Mouse (Mus musculus): ENCODE data around the gene 2700049A03Rik. TPM values are rescaled to one million over a fixed set of nuclear protein-coding genes. Genes with fewer than 3 reads are reported as not detected.

2700049A03Rik gene
- polyA plus RNA-seq, 1 experiment from 2014 or later, result 11.3 TPM

GRCm38 (mm10) chr12:71242791-71243190, 106.1 kb downstream of the 2700049A03Rik start:
- H3K4me3 ChIP-seq (replicated peaks; ENCODE audit: low read length), result no peak overlapping the region
- H3K27ac ChIP-seq (ENCODE audit: low read length), result no peak overlapping the region
- H3K9me3 ChIP-seq (replicated peaks; ENCODE audit: control insufficient read depth, low read length), result peaks cover 11% of the 10 kb centered on the region
- ATAC-seq (ENCODE audit: insufficient read depth, low FRiP score), result no peak
- 94% methylated on average over 9 of the region's 9 CpGs for WGBS
- peaks cover 18% of the 10 kb centered on the region for H3K36me3 ChIP-seq (ENCODE audit: control insufficient read depth, insufficient read depth, low read length)
- H3K27me3 ChIP-seq (ENCODE audit: control insufficient read depth, insufficient read depth, low read length), result no peaks in the 10 kb centered on the region
- no peak overlapping the region for H3K4me2 ChIP-seq (ENCODE audit: low read depth, low read length)
- peaks cover 2% of the 10 kb centered on the region; the same call in 1 of the 2 replicates for H3K4me1 ChIP-seq (ENCODE audit: control insufficient read depth, insufficient read depth, low read length)
- H3K9ac ChIP-seq (ENCODE audit: low read length), result no peak overlapping the region

GRCm38 (mm10) chr12:71244766-71245390, 108.2 kb downstream of the 2700049A03Rik start:
- no peak for ATAC-seq (ENCODE audit: insufficient read depth, low FRiP score)
- Histone ChIP-seq H3K4me1 (ENCODE audit: control insufficient read depth, insufficient read depth, low read length) (peaks cover 9% of the 10 kb centered on the region), H3K4me3 (replicated peaks; ENCODE audit: low read length) (no peak overlapping the region), H3K27me3 (ENCODE audit: control insufficient read depth, insufficient read depth, low read length) (no peaks in the 10 kb centered on the region), H3K27ac (ENCODE audit: low read length) (no peak overlapping the region), H3K9ac (ENCODE audit: low read length) (no peak overlapping the region), H3K4me2 (ENCODE audit: low read depth, low read length) (no peak overlapping the region), H3K36me3 (ENCODE audit: control insufficient read depth, insufficient read depth, low read length) (peaks cover 18% of the 10 kb centered on the region), H3K9me3 (replicated peaks; ENCODE audit: control insufficient read depth, low read length) (peaks cover 11% of the 10 kb centered on the region)
- WGBS, result 82% methylated on average over 11 of the region's 11 CpGs

- H3K4me2 ChIP-seq (ENCODE audit: low read depth, low read length), result no peak overlapping the region
- H3K9ac ChIP-seq (ENCODE audit: low read length), result no peak overlapping the region
- H3K4me3 ChIP-seq (replicated peaks; ENCODE audit: low read length), result no peak overlapping the region
- peaks cover 14% of the 10 kb centered on the region for H3K36me3 ChIP-seq (ENCODE audit: control insufficient read depth, insufficient read depth, low read length)
- peaks cover 10% of the 10 kb centered on the region for H3K4me1 ChIP-seq (ENCODE audit: control insufficient read depth, insufficient read depth, low read length)
- H3K9me3 ChIP-seq (replicated peaks; ENCODE audit: control insufficient read depth, low read length), result peaks cover 8% of the 10 kb centered on the region
- H3K27me3 ChIP-seq (ENCODE audit: control insufficient read depth, insufficient read depth, low read length), result no peaks in the 10 kb centered on the region
- H3K27ac ChIP-seq (ENCODE audit: low read length), result no peak overlapping the region
- ATAC-seq (ENCODE audit: insufficient read depth, low FRiP score), result no peak
- WGBS, result 82% methylated on average over 8 of the region's 8 CpGs
These were observed 110.5 kb downstream of the 2700049A03Rik start for GRCm38 (mm10) chr12:71247191-71247590.

- Histone ChIP-seq H3K9ac (ENCODE audit: low read length) (peak overlapping the region; percentile 16; the same call in 1 of the 2 replicates), H3K4me3 (replicated peaks; ENCODE audit: low read length) (no peak overlapping the region), H3K27ac (ENCODE audit: low read length) (peak overlapping the region; percentile 10; the same call in 1 of the 2 replicates), H3K27me3 (ENCODE audit: control insufficient read depth, insufficient read depth, low read length) (no peaks in the 10 kb centered on the region), H3K9me3 (replicated peaks; ENCODE audit: control insufficient read depth, low read length) (no peaks in the 10 kb centered on the region), H3K4me2 (ENCODE audit: low read depth, low read length) (peak overlapping the region; percentile 37; the same call in 1 of the 2 replicates), H3K36me3 (ENCODE audit: control insufficient read depth, insufficient read depth, low read length) (no peaks in the 10 kb centered on the region), H3K4me1 (ENCODE audit: control insufficient read depth, insufficient read depth, low read length) (peaks cover 10% of the 10 kb centered on the region)
- peak; percentile 83 for ATAC-seq (ENCODE audit: insufficient read depth, low FRiP score)
- WGBS, result 22% methylated on average over 9 of the region's 9 CpGs
These were observed 112.7 kb downstream of the 2700049A03Rik start for GRCm38 (mm10) chr12:71249348-71249747.

- ATAC-seq (ENCODE audit: insufficient read depth, low FRiP score), result no peak
- no peaks in the 10 kb centered on the region for H3K36me3 ChIP-seq (ENCODE audit: control insufficient read depth, insufficient read depth, low read length)
- H3K4me3 ChIP-seq (replicated peaks; ENCODE audit: low read length), result no peak overlapping the region
- no peaks in the 10 kb centered on the region for H3K27me3 ChIP-seq (ENCODE audit: control insufficient read depth, insufficient read depth, low read length)
- no peaks in the 10 kb centered on the region for H3K9me3 ChIP-seq (replicated peaks; ENCODE audit: control insufficient read depth, low read length)
- no peak overlapping the region for H3K27ac ChIP-seq (ENCODE audit: low read length)
- H3K9ac ChIP-seq (ENCODE audit: low read length), result no peak overlapping the region
- no peak overlapping the region for H3K4me2 ChIP-seq (ENCODE audit: low read depth, low read length)
- 61% methylated on average over 11 of the region's 11 CpGs for WGBS
- H3K4me1 ChIP-seq (ENCODE audit: control insufficient read depth, insufficient read depth, low read length), result peaks cover 8% of the 10 kb centered on the region; the same call in 1 of the 2 replicates
These were observed 116.0 kb downstream of the 2700049A03Rik start for GRCm38 (mm10) chr12:71252509-71253167.

GRCm38 (mm10) chr12:71254779-71255178, 118.1 kb downstream of the 2700049A03Rik start:
- peaks cover 9% of the 10 kb centered on the region for H3K4me1 ChIP-seq (ENCODE audit: control insufficient read depth, insufficient read depth, low read length)
- WGBS, result 54% methylated on average over 7 of the region's 7 CpGs
- no peak overlapping the region for H3K27ac ChIP-seq (ENCODE audit: low read length)
- H3K4me3 ChIP-seq (replicated peaks; ENCODE audit: low read length), result no peak overlapping the region
- no peaks in the 10 kb centered on the region for H3K36me3 ChIP-seq (ENCODE audit: control insufficient read depth, insufficient read depth, low read length)
- no peak overlapping the region for H3K4me2 ChIP-seq (ENCODE audit: low read depth, low read length)
- ATAC-seq (ENCODE audit: insufficient read depth, low FRiP score), result no peak
- no peak overlapping the region for H3K9ac ChIP-seq (ENCODE audit: low read length)
- no peaks in the 10 kb centered on the region for H3K27me3 ChIP-seq (ENCODE audit: control insufficient read depth, insufficient read depth, low read length)
- H3K9me3 ChIP-seq (replicated peaks; ENCODE audit: control insufficient read depth, low read length), result no peaks in the 10 kb centered on the region

- Histone ChIP-seq H3K36me3 (ENCODE audit: control insufficient read depth, insufficient read depth, low read length) (no peaks in the 10 kb centered on the region), H3K4me2 (ENCODE audit: low read depth, low read length) (no peak overlapping the region), H3K9ac (ENCODE audit: low read length) (no peak overlapping the region), H3K4me1 (ENCODE audit: control insufficient read depth, insufficient read depth, low read length) (peaks cover 7% of the 10 kb centered on the region; the same call in 1 of the 2 replicates), H3K27me3 (ENCODE audit: control insufficient read depth, insufficient read depth, low read length) (no peaks in the 10 kb centered on the region; the same call in 1 of the 2 replicates), H3K4me3 (replicated peaks; ENCODE audit: low read length) (no peak overlapping the region), H3K27ac (ENCODE audit: low read length) (no peak overlapping the region), H3K9me3 (replicated peaks; ENCODE audit: control insufficient read depth, low read length) (no peaks in the 10 kb centered on the region)
- 22% methylated on average over 18 of the region's 18 CpGs for WGBS
- no peak; the same call in 1 of the 2 replicates for ATAC-seq (ENCODE audit: insufficient read depth, low FRiP score)
These were observed 121.7 kb downstream of the 2700049A03Rik start for GRCm38 (mm10) chr12:71258196-71258920.

DNA sequence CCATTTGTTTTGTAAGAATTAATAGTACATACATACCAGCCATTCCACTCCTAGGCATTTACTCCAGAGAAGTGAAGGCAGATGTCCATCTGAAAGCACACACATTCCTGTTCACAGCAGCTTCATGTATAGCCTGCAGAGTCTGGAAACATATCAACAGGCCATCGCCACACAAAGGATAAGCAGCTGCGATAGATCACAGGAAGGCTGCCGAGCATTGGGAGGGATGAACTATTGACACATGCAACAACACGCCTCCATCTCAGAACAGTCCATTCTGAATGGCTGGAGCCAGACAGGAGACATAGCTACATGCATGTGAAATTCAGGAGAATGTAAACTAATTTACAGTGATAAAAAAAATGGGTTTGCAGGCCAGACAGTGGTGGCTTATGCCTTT, 127.6 kb downstream of the 2700049A03Rik start:
- WGBS, result 53% methylated on average over 4 of the region's 4 CpGs
- Histone ChIP-seq H3K4me3 (replicated peaks; ENCODE audit: low read length) (no peak overlapping the region), H3K4me2 (ENCODE audit: low read depth, low read length) (no peak overlapping the region), H3K27me3 (ENCODE audit: control insufficient read depth, insufficient read depth, low read length) (no peaks in the 10 kb centered on the region; the same call in 1 of the 2 replicates), H3K4me1 (ENCODE audit: control insufficient read depth, insufficient read depth, low read length) (no peaks in the 10 kb centered on the region), H3K36me3 (ENCODE audit: control insufficient read depth, insufficient read depth, low read length) (no peaks in the 10 kb centered on the region), H3K9ac (ENCODE audit: low read length) (no peak overlapping the region), H3K27ac (ENCODE audit: low read length) (no peak overlapping the region), H3K9me3 (replicated peaks; ENCODE audit: control insufficient read depth, low read length) (peaks cover 4% of the 10 kb centered on the region; the same call in 1 of the 2 replicates)
- ATAC-seq (ENCODE audit: insufficient read depth, low FRiP score), result no peak

DNA sequence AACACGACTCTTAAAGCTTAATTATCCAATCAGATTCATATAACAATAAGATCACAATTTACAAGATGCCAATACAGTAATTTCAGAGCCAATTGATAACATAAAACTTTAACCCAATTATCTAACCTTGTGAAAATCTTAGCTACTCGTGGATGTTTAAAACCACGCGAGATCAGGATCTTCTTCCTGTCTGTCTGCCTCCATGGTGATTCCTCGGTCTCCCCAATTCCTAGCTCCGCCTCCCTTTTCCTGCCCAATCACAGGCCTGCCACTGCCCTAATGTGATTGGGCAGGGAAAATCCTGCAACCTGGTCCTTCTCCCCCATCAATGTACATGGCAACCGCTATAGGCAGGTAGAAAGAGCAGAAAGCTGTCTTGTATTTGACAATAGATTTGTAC, 132.7 kb downstream of the 2700049A03Rik start:
- Histone ChIP-seq H3K27me3 (ENCODE audit: control insufficient read depth, insufficient read depth, low read length) (no peaks in the 10 kb centered on the region), H3K4me2 (ENCODE audit: low read depth, low read length) (no peak overlapping the region), H3K9ac (ENCODE audit: low read length) (no peak overlapping the region), H3K36me3 (ENCODE audit: control insufficient read depth, insufficient read depth, low read length) (no peaks in the 10 kb centered on the region), H3K27ac (ENCODE audit: low read length) (no peak overlapping the region), H3K4me3 (replicated peaks; ENCODE audit: low read length) (no peak overlapping the region), H3K4me1 (ENCODE audit: control insufficient read depth, insufficient read depth, low read length) (no peaks in the 10 kb centered on the region), H3K9me3 (replicated peaks; ENCODE audit: control insufficient read depth, low read length) (peaks cover 4% of the 10 kb centered on the region; the same call in 1 of the 2 replicates)
- no peak for ATAC-seq (ENCODE audit: insufficient read depth, low FRiP score)
- WGBS, result 91% methylated on average over 7 of the region's 7 CpGs

Data from stomach, embryonic 16.5 days (tissue).